Mouse (Mus musculus): Measurements from ENCODE around the gene Aagab. TPM values are rescaled to one million over a fixed set of nuclear protein-coding genes. Genes with fewer than 3 reads are reported as not detected.

The Aagab gene
- polyA plus RNA-seq, 1 experiment from 2014 or later = 14.2 TPM

DNA sequence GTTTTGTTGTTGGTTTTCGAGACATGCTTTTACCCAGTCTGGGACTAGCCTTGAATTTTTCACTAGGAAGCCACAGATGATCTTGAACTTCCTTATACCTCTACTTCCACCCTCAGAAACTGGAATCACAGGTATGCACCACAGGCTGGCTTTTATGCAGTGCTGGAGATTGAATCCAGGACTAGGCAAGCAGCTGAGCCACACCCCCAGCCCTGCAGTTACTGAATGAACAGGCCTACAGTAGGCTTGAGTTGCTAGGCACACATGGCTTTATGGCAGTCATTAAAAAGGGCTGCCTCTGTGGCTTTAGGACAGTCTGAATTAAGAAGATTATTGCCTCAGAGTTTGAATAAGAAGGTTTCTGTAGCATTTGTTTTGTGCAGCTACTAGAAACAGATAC, 7.4 kb upstream of the Aagab start:
- no peaks in the 10 kb centered on the region for H3K36me3 ChIP-seq (replicated peaks; ENCODE audit: insufficient read depth, low read length)
- no peak overlapping the region for H3K9ac ChIP-seq (replicated peaks)
- WGBS (ENCODE audit: insufficient replicate concordance) = 90% methylated on average over 1 of the region's 1 CpGs
- DNase-seq (no peak), ATAC-seq (no peak)
- TF ChIP-seq EP300 (IDR thresholded peaks at IDR 0.05; ENCODE audit: low read depth) (no peak), CTCF (IDR thresholded peaks at IDR 0.05; ENCODE audit: low read depth) (no peak)
- H3K27ac ChIP-seq (ENCODE audit: low read depth) = no peak overlapping the region
- H3K9me3 ChIP-seq (ENCODE audit: low read length) = no peaks in the 10 kb centered on the region
- H3K4me3 ChIP-seq (ENCODE audit: low read depth, low read length) = no peak overlapping the region
- H3K4me2 ChIP-seq (ENCODE audit: low read depth, low read length) = no peak overlapping the region
- H3K27me3 ChIP-seq (ENCODE audit: insufficient read depth, low read length) = no peaks in the 10 kb centered on the region
- no peaks in the 10 kb centered on the region for H3K4me1 ChIP-seq (ENCODE audit: insufficient read depth)

DNA sequence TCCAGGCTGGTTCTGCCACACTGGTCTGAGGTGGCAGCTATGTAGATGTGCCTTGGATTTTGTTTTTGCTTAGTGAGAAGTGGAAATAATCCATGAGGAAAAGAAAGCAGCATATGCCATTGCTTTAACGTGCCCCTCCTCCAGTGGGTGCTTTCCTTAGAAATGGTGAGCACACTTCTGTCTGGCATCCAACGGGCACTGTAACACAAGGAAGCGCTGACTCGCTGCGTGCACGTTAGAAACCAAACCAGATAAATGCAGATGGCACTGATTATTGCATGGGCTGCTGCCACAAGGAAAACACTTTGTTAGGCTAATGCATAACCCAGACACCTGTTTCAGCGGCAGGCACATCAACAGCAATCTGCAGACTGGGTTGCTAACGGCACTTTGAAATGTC, 6.8 kb upstream of the Aagab start:
- H3K27me3 ChIP-seq (ENCODE audit: insufficient read depth, low read length) = no peaks in the 10 kb centered on the region
- no peaks in the 10 kb centered on the region for H3K9me3 ChIP-seq (ENCODE audit: low read length)
- H3K27ac ChIP-seq (ENCODE audit: low read depth) = no peak overlapping the region
- no peaks in the 10 kb centered on the region for H3K4me1 ChIP-seq (ENCODE audit: insufficient read depth)
- H3K36me3 ChIP-seq (replicated peaks; ENCODE audit: insufficient read depth, low read length) = no peaks in the 10 kb centered on the region
- TF ChIP-seq CTCF (IDR thresholded peaks at IDR 0.05; ENCODE audit: low read depth) (no peak), EP300 (IDR thresholded peaks at IDR 0.05; ENCODE audit: low read depth) (no peak)
- ATAC-seq (no peak), DNase-seq (no peak)
- no peak overlapping the region for H3K4me2 ChIP-seq (ENCODE audit: low read depth, low read length)
- WGBS (ENCODE audit: insufficient replicate concordance) = 65% methylated on average over 8 of the region's 8 CpGs
- H3K9ac ChIP-seq (replicated peaks) = no peak overlapping the region
- no peak overlapping the region for H3K4me3 ChIP-seq (ENCODE audit: low read depth, low read length)

DNA sequence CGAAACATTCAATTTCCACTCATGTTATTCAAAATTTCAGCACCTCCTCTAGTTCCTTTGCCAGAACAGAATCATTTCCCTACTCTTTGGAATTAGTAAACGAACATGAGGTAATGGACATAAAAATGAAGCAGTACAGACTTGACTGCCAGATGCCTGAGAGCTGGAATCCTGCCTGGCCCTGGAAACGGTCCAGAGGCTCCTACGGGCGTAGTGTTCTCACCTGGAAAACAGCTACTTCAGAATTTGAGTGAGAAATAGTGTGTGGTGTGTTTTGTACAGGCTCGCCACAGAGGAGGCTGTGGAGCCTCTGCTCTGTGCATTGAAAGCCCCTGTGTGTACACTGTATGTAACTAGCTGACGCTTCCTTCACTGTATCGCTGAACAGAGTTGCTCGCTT, 5.8 kb upstream of the Aagab start:
- Histone ChIP-seq H3K4me2 (ENCODE audit: low read depth, low read length) (no peak overlapping the region), H3K36me3 (replicated peaks; ENCODE audit: insufficient read depth, low read length) (no peaks in the 10 kb centered on the region)

DNA sequence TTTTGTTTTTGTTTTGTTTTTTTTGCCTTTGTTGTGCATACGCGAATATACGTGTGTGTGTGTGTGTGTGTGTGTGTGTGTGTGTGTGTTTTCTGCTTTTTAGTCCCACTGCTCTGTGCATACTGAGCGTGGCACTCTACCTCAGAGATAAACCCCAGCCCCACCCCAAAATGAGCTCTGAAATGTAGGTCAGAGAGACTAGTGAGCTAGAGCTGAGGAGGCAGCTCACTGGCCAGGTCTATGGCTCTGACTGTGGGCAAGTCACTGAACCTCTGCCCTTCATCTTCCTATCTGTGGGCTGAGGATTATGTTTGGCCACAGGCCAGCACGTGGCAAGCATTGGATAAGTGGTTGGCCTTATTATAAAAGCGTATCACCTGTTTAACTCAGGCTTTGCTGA, 1.4 kb downstream of the Aagab start:
- WGBS (ENCODE audit: insufficient replicate concordance) = 30% methylated on average over 6 of the region's 6 CpGs
- Histone ChIP-seq H3K27ac (ENCODE audit: low read depth) (0 out of 2 replicates have a peak overlapping the region, but pooled peaks have one; percentile 25), H3K27me3 (ENCODE audit: insufficient read depth, low read length) (no peaks in the 10 kb centered on the region), H3K4me2 (ENCODE audit: low read depth, low read length) (peak overlapping the region; percentile 82), H3K9ac (replicated peaks) (peak overlapping the region; percentile 94; the same call in 1 of the 2 replicates), H3K9me3 (ENCODE audit: low read length) (no peaks in the 10 kb centered on the region), H3K4me3 (ENCODE audit: low read depth, low read length) (peak overlapping the region; percentile 95), H3K36me3 (replicated peaks; ENCODE audit: insufficient read depth, low read length) (no peaks in the 10 kb centered on the region; the same call in 1 of the 2 replicates), H3K4me1 (ENCODE audit: insufficient read depth) (peaks cover 17% of the 10 kb centered on the region)
- ATAC-seq (no peak), DNase-seq (peak; percentile 30)
- TF ChIP-seq CTCF (IDR thresholded peaks at IDR 0.05; ENCODE audit: low read depth) (no peak), EP300 (IDR thresholded peaks at IDR 0.05; ENCODE audit: low read depth) (no peak)

More for the DNA sequence above, 5.8 kb upstream of the Aagab start:
- Histone ChIP-seq H3K9me3 (ENCODE audit: low read length) (no peaks in the 10 kb centered on the region), H3K4me1 (ENCODE audit: insufficient read depth) (no peaks in the 10 kb centered on the region), H3K27ac (ENCODE audit: low read depth) (no peak overlapping the region), H3K27me3 (ENCODE audit: insufficient read depth, low read length) (no peaks in the 10 kb centered on the region), H3K9ac (replicated peaks) (no peak overlapping the region), H3K4me3 (ENCODE audit: low read depth, low read length) (no peak overlapping the region)
- ATAC-seq (no peak), DNase-seq (peak; percentile 24)
- 78% methylated on average over 9 of the region's 9 CpGs for WGBS (ENCODE audit: insufficient replicate concordance)
- TF ChIP-seq CTCF (IDR thresholded peaks at IDR 0.05; ENCODE audit: low read depth) (no peak), EP300 (IDR thresholded peaks at IDR 0.05; ENCODE audit: low read depth) (no peak)

DNA sequence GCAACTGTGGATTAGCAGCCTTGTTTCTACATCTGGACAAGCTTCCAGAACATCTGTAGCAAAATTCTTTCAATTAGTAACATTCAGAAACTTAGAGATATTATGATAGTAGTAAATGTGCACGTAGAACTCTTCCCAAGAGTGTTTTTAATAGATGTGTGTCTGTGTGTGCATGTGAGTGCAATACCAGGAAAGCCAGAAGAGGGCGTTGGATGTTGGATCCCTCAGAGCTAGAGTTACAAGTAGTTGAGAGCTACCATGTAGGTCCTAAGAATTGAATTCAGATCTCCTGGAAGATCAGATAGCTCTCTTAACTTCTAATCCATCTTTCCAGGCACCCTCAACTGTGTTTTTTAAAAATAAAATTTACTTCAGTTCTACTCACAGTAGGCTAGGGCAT, 4.1 kb downstream of the Aagab start:
- Histone ChIP-seq H3K27ac (ENCODE audit: low read depth) (no peak overlapping the region), H3K4me1 (ENCODE audit: insufficient read depth) (peaks cover 17% of the 10 kb centered on the region), H3K4me3 (ENCODE audit: low read depth, low read length) (no peak overlapping the region), H3K4me2 (ENCODE audit: low read depth, low read length) (no peak overlapping the region), H3K36me3 (replicated peaks; ENCODE audit: insufficient read depth, low read length) (no peaks in the 10 kb centered on the region; the same call in 1 of the 2 replicates), H3K9ac (replicated peaks) (no peak overlapping the region), H3K27me3 (ENCODE audit: insufficient read depth, low read length) (no peaks in the 10 kb centered on the region), H3K9me3 (ENCODE audit: low read length) (no peaks in the 10 kb centered on the region)
- WGBS (ENCODE audit: insufficient replicate concordance) = 69% methylated on average over 2 of the region's 2 CpGs
- ATAC-seq = no peak
- DNase-seq = peak; percentile 31
- no peak for TF ChIP-seq EP300 (IDR thresholded peaks at IDR 0.05; ENCODE audit: low read depth)
- TF ChIP-seq CTCF (IDR thresholded peaks at IDR 0.05; ENCODE audit: low read depth) = peak; percentile 46

DNA sequence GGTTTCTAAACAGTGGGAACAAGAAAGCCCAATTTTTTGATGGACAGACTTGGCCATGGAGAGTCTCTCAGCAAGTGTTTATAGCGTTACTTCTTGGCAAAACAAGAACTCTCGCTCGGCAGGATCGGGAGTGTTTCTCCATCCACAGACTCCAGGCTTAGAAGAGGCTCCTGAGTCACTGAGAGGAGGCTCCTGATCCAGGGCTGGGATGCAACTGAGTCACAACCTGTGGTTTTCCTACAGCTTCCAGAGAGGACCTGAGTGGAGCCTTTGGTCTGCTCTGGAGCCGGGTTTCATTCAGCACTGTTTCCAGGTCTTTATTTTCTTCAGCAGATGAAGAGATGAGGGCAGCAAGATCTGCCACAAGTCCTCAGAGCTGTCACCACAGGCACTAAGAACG, 5.5 kb downstream of the Aagab start:
- DNase-seq (no peak), ATAC-seq (no peak)
- H3K4me1 ChIP-seq (ENCODE audit: insufficient read depth) = peaks cover 24% of the 10 kb centered on the region
- WGBS (ENCODE audit: insufficient replicate concordance) = 85% methylated on average over 6 of the region's 6 CpGs
- H3K4me3 ChIP-seq (ENCODE audit: low read depth, low read length) = no peak overlapping the region
- H3K4me2 ChIP-seq (ENCODE audit: low read depth, low read length) = no peak overlapping the region
- no peaks in the 10 kb centered on the region; the same call in 1 of the 2 replicates for H3K36me3 ChIP-seq (replicated peaks; ENCODE audit: insufficient read depth, low read length)
- H3K9ac ChIP-seq (replicated peaks) = no peak overlapping the region
- H3K9me3 ChIP-seq (ENCODE audit: low read length) = no peaks in the 10 kb centered on the region
- H3K27ac ChIP-seq (ENCODE audit: low read depth) = no peak overlapping the region
- TF ChIP-seq EP300 (IDR thresholded peaks at IDR 0.05; ENCODE audit: low read depth) (no peak), CTCF (IDR thresholded peaks at IDR 0.05; ENCODE audit: low read depth) (no peak)
- no peaks in the 10 kb centered on the region for H3K27me3 ChIP-seq (ENCODE audit: insufficient read depth, low read length)

DNA sequence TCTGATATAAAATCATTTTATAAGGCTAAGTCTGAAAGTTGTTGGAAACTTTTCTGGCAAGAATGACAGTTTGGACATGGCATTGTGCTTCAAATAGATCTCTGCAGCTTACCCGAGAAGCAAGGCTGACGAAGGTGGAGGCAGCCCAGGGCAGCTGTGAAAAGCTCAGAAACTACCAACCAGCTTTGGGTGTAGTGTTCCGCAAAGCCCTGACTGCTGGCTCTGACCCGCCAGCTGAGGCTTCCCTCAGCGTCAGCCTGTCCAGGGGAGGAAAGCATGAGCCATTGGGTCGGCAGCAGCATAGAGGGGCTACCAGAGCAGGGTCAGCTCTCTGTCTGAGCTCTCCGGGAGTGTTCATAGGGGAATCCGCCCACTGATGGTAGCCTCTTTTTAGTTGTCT, 6.8 kb downstream of the Aagab start:
- H3K4me1 ChIP-seq (ENCODE audit: insufficient read depth) = peaks cover 22% of the 10 kb centered on the region
- WGBS (ENCODE audit: insufficient replicate concordance) = 81% methylated on average over 8 of the region's 8 CpGs
- H3K4me2 ChIP-seq (ENCODE audit: low read depth, low read length) = no peak overlapping the region
- ATAC-seq = no peak
- H3K36me3 ChIP-seq (replicated peaks; ENCODE audit: insufficient read depth, low read length) = no peaks in the 10 kb centered on the region; the same call in 1 of the 2 replicates
- no peak for DNase-seq
- TF ChIP-seq EP300 (IDR thresholded peaks at IDR 0.05; ENCODE audit: low read depth) = no peak
- no peaks in the 10 kb centered on the region for H3K9me3 ChIP-seq (ENCODE audit: low read length)
- H3K4me3 ChIP-seq (ENCODE audit: low read depth, low read length) = no peak overlapping the region
- H3K27ac ChIP-seq (ENCODE audit: low read depth) = no peak overlapping the region
- H3K27me3 ChIP-seq (ENCODE audit: insufficient read depth, low read length) = no peaks in the 10 kb centered on the region
- H3K9ac ChIP-seq (replicated peaks) = no peak overlapping the region

Measured in liver, postnatal 0 days (tissue).